8 mouse cellular contexts compared by ENCODE assay signal in genomic region chr19:56990367-56991111, GRCm38 (mm10). TPM values are rescaled to one million over a fixed set of nuclear protein-coding genes. Genes with fewer than 3 reads are reported as not detected.
DNase-seq lines count a peak whose midpoint lies in the region; ATAC-seq lines count a peak whose summit lies in the region.

No protein-coding gene starts in this region.

- no peaks in the 10 kb centered on the region for H3K36me3 ChIP-seq in forebrain, embryonic 14.5 days (ENCODE audit: control insufficient read depth, insufficient read depth, low read length)
- H3K36me3 ChIP-seq in neural tube, embryonic 13.5 days, result no peaks in the 10 kb centered on the region

- peak; percentile 62 to 68 for DNase-seq in right cerebral cortex, postnatal 10 days (ENCODE audit: low spot score in 2 of 2)
- no peak for DNase-seq in right cerebral cortex, adult 2 months (ENCODE audit: low spot score in 2 of 2)
- peak; percentile 71 for DNase-seq in forebrain, embryonic 14.5 days (ENCODE audit: low spot score)
- peak; percentile 75 for DNase-seq in kidney, postnatal 14 days
- no peak for DNase-seq in thymus, postnatal 25 days
- no peak for DNase-seq in gastrocnemius, postnatal 4 days (ENCODE audit: low spot score in 2 of 2)

- no peak overlapping the region for H3K4me2 ChIP-seq in forebrain, embryonic 14.5 days (ENCODE audit: low read length)
- H3K4me2 ChIP-seq in neural tube, embryonic 13.5 days, result peak overlapping the region; percentile 11; the same call in 1 of the 2 replicates

- H3K4me1 ChIP-seq in forebrain, embryonic 14.5 days (ENCODE audit: control insufficient read depth, insufficient read depth, low read length), result peaks cover 9% of the 10 kb centered on the region
- H3K4me1 ChIP-seq in neural tube, embryonic 13.5 days (replicated peaks), result peaks cover 57% of the 10 kb centered on the region

- no peak overlapping the region for H3K4me3 ChIP-seq in forebrain, embryonic 14.5 days (ENCODE audit: low read depth, low read length)
- no peak overlapping the region for H3K4me3 ChIP-seq in neural tube, embryonic 13.5 days

- no peak overlapping the region for H3K9ac ChIP-seq in forebrain, embryonic 14.5 days (ENCODE audit: low read length)
- H3K9ac ChIP-seq in neural tube, embryonic 13.5 days, result no peak overlapping the region

- no peaks in the 10 kb centered on the region for H3K9me3 ChIP-seq in forebrain, embryonic 14.5 days (replicated peaks; ENCODE audit: control insufficient read depth, low read length)
- H3K9me3 ChIP-seq in neural tube, embryonic 13.5 days, result no peaks in the 10 kb centered on the region

- 21% methylated on average over 14 of the region's 14 CpGs for WGBS in forebrain, embryonic 14.5 days
- 26% methylated on average over 14 of the region's 14 CpGs for WGBS in neural tube, embryonic 13.5 days

- H3K27ac ChIP-seq in forebrain, embryonic 14.5 days (ENCODE audit: low read depth, low read length), result 0 out of 2 replicates have a peak overlapping the region, but pooled peaks have one; percentile 41
- peak overlapping the region; percentile 72 for H3K27ac ChIP-seq in neural tube, embryonic 13.5 days (replicated peaks)

- no peaks in the 10 kb centered on the region for H3K27me3 ChIP-seq in forebrain, embryonic 14.5 days (replicated peaks; ENCODE audit: control insufficient read depth, insufficient read depth, low read length)
- no peaks in the 10 kb centered on the region for H3K27me3 ChIP-seq in neural tube, embryonic 13.5 days

- peak; percentile 69; the same call in 1 of the 2 replicates for ATAC-seq in forebrain, embryonic 14.5 days
- ATAC-seq in neural tube, embryonic 13.5 days (ENCODE audit: low read depth), result peak; percentile 82
- no peak for ATAC-seq in cerebellum, adult (ENCODE audit: insufficient number of reproducible peaks, low FRiP score, low TSS enrichment)

RNA-seq across cellular contexts. Expression of gene Afap1l2, which starts 17.5 kb away (rescaled TPM):
- 4.9 and 7.9 TPM in 2 replicates for polyA plus RNA-seq in forebrain, embryonic 14.5 days (2014; fragmentation: Nextera tagmentation; extraction: Ambion mirVana)
- polyA plus RNA-seq in neural tube, embryonic 13.5 days (2015; fragmentation: Nextera tagmentation; extraction: Ambion mirVana), result 17.7 and 18.7 TPM in 2 replicates
- 10 to 100 TPM; 29.4 to 34.7 TPM for total RNA-seq in gastrocnemius, postnatal 4 days (2021)

Comparison
In these comparisons a context has a peak if more than half of its experiments do, and no peak if none do; other contexts are left out.
1. DNase-seq: peak in right cerebral cortex, postnatal 10 days (2 of 2), forebrain, embryonic 14.5 days (single experiment) and kidney, postnatal 14 days (single experiment); none in right cerebral cortex, adult 2 months (0 of 2), thymus, postnatal 25 days (single experiment) and gastrocnemius, postnatal 4 days (0 of 2).